Mouse (Mus musculus): ENCODE measurements around the gene Ano5.

Ano5 gene

GRCm38 (mm10) chr7:51510671-51511651 lies at the start of gene Ano5:
TSS of gene Ano5 (plus strand) at chr7:51511029.
- peak; percentile 30 to 63 for DNase-seq (ENCODE audit: inconsistent age in 2 of 2, low spot score in 1 of 2)

GRCm38 (mm10) chr7:51499396-51499795 lies 11.4 kb upstream of the Ano5 start:
- DNase-seq (ENCODE audit: inconsistent age in 2 of 2, low spot score in 1 of 2): peak in 1 of 2 experiments; percentile 34

GRCm38 (mm10) chr7:51503940-51504339 lies 6.9 kb upstream of the Ano5 start:
- no peak for DNase-seq (ENCODE audit: inconsistent age in 2 of 2, low spot score in 1 of 2)

GRCm38 (mm10) chr7:51510147-51510546 lies 682 bp upstream of the Ano5 start:
- DNase-seq (ENCODE audit: inconsistent age in 2 of 2, low spot score in 1 of 2): no peak

- no peak for DNase-seq (ENCODE audit: inconsistent age in 2 of 2, low spot score in 1 of 2)
Measured at GRCm38 (mm10) chr7:51539344-51539743, 28.5 kb downstream of the Ano5 start.

- peak; percentile 8 to 33 for DNase-seq (ENCODE audit: inconsistent age in 2 of 2, low spot score in 1 of 2)
Measured at GRCm38 (mm10) chr7:51540736-51541135, 29.9 kb downstream of the Ano5 start.

- DNase-seq (ENCODE audit: inconsistent age in 2 of 2, low spot score in 1 of 2): no peak
Measured at GRCm38 (mm10) chr7:51600021-51600420, 89.2 kb downstream of the Ano5 start.

GRCm38 (mm10) chr7:51603741-51604140 lies 92.9 kb downstream of the Ano5 start:
- DNase-seq (ENCODE audit: inconsistent age in 2 of 2, low spot score in 1 of 2): peak; percentile 69 to 72

- DNase-seq (ENCODE audit: inconsistent age in 2 of 2, low spot score in 1 of 2): peak in 1 of 2 experiments; percentile 42
Measured at GRCm38 (mm10) chr7:51614404-51614803, 103.6 kb downstream of the Ano5 start.

- DNase-seq (ENCODE audit: inconsistent age in 2 of 2, low spot score in 1 of 2): peak in 1 of 2 experiments; percentile 62
Measured at GRCm38 (mm10) chr7:51617941-51618340, 107.1 kb downstream of the Ano5 start.

GRCm38 (mm10) chr7:51618412-51618811 lies 107.6 kb downstream of the Ano5 start:
- DNase-seq (ENCODE audit: inconsistent age in 2 of 2, low spot score in 1 of 2): no peak

- DNase-seq (ENCODE audit: inconsistent age in 2 of 2, low spot score in 1 of 2): no peak
Measured at GRCm38 (mm10) chr7:51619977-51620376, 109.1 kb downstream of the Ano5 start.

GRCm38 (mm10) chr7:51621694-51622145 lies 110.9 kb downstream of the Ano5 start, which contains the start of gene Slc17a6:
TSS of gene Slc17a6 (plus strand) at chr7:51622006.
- DNase-seq (ENCODE audit: inconsistent age in 2 of 2, low spot score in 1 of 2): peak; percentile 69 to 90

- no peak for DNase-seq (ENCODE audit: inconsistent age in 2 of 2, low spot score in 1 of 2)
Measured at GRCm38 (mm10) chr7:51622196-51622595, 111.4 kb downstream of the Ano5 start.

- DNase-seq (ENCODE audit: inconsistent age in 2 of 2, low spot score in 1 of 2): no peak
Measured at GRCm38 (mm10) chr7:51622666-51623065, 111.8 kb downstream of the Ano5 start.

- DNase-seq (ENCODE audit: inconsistent age in 2 of 2, low spot score in 1 of 2): no peak
Measured at GRCm38 (mm10) chr7:51624336-51624897, 113.6 kb downstream of the Ano5 start.

GRCm38 (mm10) chr7:51625161-51625560 lies 114.3 kb downstream of the Ano5 start:
- no peak for DNase-seq (ENCODE audit: inconsistent age in 2 of 2, low spot score in 1 of 2)

- DNase-seq (ENCODE audit: inconsistent age in 2 of 2, low spot score in 1 of 2): peak in 1 of 2 experiments; percentile 20
Measured at GRCm38 (mm10) chr7:51625591-51626255, 114.9 kb downstream of the Ano5 start.

GRCm38 (mm10) chr7:51626451-51627000 lies 115.7 kb downstream of the Ano5 start:
- DNase-seq (ENCODE audit: inconsistent age in 2 of 2, low spot score in 1 of 2): peak in 1 of 2 experiments; percentile 27

GRCm38 (mm10) chr7:51627001-51627631 lies 116.3 kb downstream of the Ano5 start:
- no peak for DNase-seq (ENCODE audit: inconsistent age in 2 of 2, low spot score in 1 of 2)

GRCm38 (mm10) chr7:51627666-51628065 lies 116.8 kb downstream of the Ano5 start:
- no peak for DNase-seq (ENCODE audit: inconsistent age in 2 of 2, low spot score in 1 of 2)

All from adrenal gland, adult (tissue).